Mouse (Mus musculus) heart, postnatal 0 days (tissue): ENCODE data around the gene Slc35b2.

Source experiments
- CTCF ChIP-seq: IDR thresholded peaks from 2 replicates; pipeline ENCODE4 v1.5.1; 2016; ENCODE audit warnings: antibody characterized with exemption, control low read depth, low read depth
- EP300 ChIP-seq: IDR thresholded peaks from 2 replicates; pipeline ENCODE4 v1.6.1; 2016; ENCODE audit warnings: antibody characterized with exemption, low read depth

DNA sequence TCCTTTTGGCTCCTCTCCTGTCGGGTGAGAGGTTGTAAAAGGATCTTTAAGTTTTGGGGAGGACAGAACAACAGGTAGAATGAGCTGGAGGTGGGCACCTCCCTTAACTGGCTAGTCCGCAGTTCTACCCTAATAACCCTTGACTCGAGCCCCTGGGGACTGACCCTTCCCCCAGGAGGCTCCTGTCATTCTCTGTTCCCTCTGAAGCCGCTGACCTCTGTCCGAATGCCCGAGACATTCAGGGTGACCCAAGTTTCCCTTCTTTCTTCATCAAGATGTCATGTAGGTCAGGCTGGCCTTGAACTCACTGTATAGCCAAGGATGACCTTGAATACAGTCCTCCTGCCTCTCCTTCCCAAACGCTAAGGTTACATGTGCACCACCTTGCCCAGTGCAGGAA is 24.7 kb downstream of the Slc35b2 start:
- TF ChIP-seq CTCF (no peak), EP300 (no peak)
